Comparison of ENCODE assay signal across 23 mouse cellular contexts in genomic region chr5:65544616-65545015, GRCm38 (mm10). TPM values are rescaled to one million over a fixed set of nuclear protein-coding genes. Genes with fewer than 3 reads are reported as not detected.
"Had no signal": no experiment of that assay in that cellular context is flagged by ENCODE, and none has a peak within 500 bp of the region (broad histone marks: within the 10 kb centered on the region; RNA-seq: fewer than 3 reads in every experiment).

No protein-coding gene starts in this region.

- DNase-seq: retina, postnatal 1 day; right cerebral cortex, adult 18-20 months; right cerebral cortex, postnatal 14 days; right cerebral cortex, postnatal 25 days; right cerebral cortex, postnatal 4 days; spleen, adult 18-20 months; thymus, adult 18-20 months; thymus, adult 2 months; thymus, postnatal 14 days; thymus, postnatal 25 days; thymus, postnatal 36 days; thymus, postnatal 4 days had no signal

- H3K27me3 ChIP-seq: neural tube, embryonic 13.5 days; neural tube, embryonic 15.5 days; stomach, embryonic 15.5 days had no signal

- H3K4me2 ChIP-seq: neural tube, embryonic 13.5 days; neural tube, embryonic 15.5 days; stomach, embryonic 15.5 days had no signal

- H3K9me3 ChIP-seq: neural tube, embryonic 13.5 days; neural tube, embryonic 15.5 days; stomach, embryonic 15.5 days had no signal

- H3K4me1 ChIP-seq: stomach, embryonic 15.5 days had no signal

- H3K27ac ChIP-seq: neural tube, embryonic 13.5 days; neural tube, embryonic 15.5 days; stomach, embryonic 15.5 days; stomach, postnatal 0 days had no signal

- H3K36me3 ChIP-seq: neural tube, embryonic 15.5 days; stomach, embryonic 15.5 days had no signal

- H3K9ac ChIP-seq: neural tube, embryonic 13.5 days; neural tube, embryonic 15.5 days; stomach, embryonic 15.5 days had no signal

- H3K4me3 ChIP-seq: neural tube, embryonic 13.5 days; neural tube, embryonic 15.5 days; stomach, embryonic 15.5 days had no signal

RNA-seq across cellular contexts. Expression of gene Gm43552, which starts 52.0 kb away (rescaled TPM):
- total RNA-seq: neutrophil, adult 5-6 weeks had no signal
- polyA plus RNA-seq: neural tube, embryonic 13.5 days; neural tube, embryonic 14.5 days; spleen, adult 2 months; stomach, embryonic 14.5 days; stomach, embryonic 16.5 days; stomach, postnatal 0 days; testis, adult 2 months; thymus, adult 2 months; urinary bladder, adult 2 months had no signal
